Mouse (Mus musculus) testis, postnatal 10 days (tissue): Measurements from ENCODE around the gene Hhat.

Source experiments
- DNase-seq: peaks from one replicate; pipeline ENCODE4 v3.0.0; 2021; ENCODE audit warnings: low spot score

The Hhat gene

DNA sequence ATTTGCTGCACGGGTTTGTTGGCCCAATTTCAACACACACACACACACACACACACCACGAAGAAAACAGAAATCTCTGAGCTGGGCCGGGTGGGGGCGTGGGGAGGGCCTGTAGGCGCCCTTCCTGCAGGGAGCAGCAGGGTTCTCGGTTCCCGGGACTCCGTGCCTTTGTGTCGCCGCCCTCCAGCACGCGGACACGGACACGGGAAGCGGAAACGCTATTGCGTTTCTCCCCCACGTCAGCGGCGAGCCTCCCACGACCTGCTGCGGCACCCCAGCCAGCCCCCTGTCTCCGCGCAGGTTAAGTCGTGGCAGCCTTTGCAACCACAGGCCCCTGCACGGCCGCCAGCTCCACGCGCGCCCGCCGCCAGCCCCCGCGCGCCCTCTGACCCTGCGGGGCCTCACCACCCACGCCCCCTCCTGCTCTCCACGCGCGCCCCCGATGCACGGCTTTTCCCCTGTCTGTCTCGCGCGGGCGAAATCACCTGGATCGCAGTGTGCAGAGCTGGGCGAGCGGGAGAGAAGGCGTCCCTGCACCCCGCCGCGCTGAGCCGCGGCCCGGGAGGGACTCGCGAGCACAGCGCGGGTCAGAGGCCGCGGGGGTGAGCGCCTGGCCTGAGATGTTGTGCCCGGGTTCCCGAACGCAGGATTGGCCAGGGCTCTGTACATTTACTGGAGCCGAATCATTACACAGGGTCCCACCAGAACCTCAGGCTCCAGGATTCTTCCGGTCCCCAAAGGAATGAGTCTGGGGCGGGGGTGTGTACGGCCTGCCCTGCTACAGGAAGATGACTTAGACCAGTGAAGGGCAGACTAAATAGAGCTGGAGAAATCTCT, at the start of gene Hhat:
Hhat (minus strand) TSS at position 729 of the 837 bp plus-strand sequence.
- peak; percentile 80 for DNase-seq

DNA sequence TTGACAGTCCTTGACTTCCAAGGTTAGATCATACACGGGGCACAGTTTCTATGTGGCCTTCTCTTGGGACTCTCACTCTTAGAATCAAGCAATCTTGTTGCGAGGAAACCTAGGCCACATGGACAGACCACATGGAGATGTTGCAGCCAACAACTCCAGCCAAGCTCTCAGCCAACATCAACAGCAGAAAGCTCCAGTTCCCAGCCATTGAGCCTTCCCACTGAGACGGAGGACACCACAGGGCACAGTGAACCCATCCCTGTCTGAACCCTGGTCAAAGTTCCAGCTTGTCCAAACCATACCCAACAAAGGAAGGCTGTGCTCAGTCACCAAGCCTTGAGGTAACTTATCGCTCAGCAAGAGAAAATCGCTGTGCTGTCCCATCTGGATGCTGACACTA, 47.3 kb upstream of the Hhat start:
- DNase-seq, result no peak

DNA sequence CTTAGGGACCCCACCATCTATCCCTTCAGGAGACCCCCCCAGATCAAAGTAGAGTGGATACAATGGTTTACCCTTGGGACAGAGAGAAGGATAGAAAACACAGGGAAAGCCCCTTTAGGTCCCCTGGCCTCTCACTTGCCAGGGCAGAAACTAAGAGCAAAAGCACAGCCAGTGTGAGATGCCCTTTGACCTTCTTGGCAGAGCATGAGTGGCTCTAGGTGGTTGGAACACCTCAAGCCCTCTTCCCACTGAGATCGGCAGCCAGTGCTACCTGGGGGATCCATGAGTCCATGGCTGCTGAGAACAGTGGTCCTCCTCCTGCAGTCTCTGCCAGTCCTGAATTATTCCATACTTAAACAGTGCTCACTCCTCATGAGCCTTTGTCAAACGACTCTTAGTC, 44.8 kb upstream of the Hhat start:
- no peak for DNase-seq

DNA sequence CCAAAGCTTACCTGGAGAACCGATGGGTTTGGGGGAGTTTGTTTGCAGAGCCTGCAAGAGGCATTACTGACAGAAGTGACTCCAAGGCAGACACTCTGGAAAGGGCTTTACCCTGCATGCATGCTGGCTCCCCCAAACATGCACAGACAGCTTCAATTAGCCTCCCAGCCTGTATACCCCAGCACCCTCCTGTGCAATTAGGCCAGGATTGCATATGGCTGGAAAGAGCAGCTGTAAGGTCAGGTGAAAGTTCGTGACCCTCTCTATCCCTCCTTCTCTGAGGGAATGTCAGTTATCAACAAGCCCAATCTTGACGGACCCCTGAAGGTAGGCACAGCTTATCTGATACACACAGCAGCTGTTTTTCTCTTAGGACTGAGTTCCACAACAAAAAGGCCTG, 43.7 kb upstream of the Hhat start:
- no peak for DNase-seq

- no peak for DNase-seq
These were observed 41.7 kb upstream of the Hhat start for GRCm38 (mm10) chr1:192812758-192813157.

- no peak for DNase-seq
These were observed 41.3 kb upstream of the Hhat start for GRCm38 (mm10) chr1:192812290-192812689.

DNA sequence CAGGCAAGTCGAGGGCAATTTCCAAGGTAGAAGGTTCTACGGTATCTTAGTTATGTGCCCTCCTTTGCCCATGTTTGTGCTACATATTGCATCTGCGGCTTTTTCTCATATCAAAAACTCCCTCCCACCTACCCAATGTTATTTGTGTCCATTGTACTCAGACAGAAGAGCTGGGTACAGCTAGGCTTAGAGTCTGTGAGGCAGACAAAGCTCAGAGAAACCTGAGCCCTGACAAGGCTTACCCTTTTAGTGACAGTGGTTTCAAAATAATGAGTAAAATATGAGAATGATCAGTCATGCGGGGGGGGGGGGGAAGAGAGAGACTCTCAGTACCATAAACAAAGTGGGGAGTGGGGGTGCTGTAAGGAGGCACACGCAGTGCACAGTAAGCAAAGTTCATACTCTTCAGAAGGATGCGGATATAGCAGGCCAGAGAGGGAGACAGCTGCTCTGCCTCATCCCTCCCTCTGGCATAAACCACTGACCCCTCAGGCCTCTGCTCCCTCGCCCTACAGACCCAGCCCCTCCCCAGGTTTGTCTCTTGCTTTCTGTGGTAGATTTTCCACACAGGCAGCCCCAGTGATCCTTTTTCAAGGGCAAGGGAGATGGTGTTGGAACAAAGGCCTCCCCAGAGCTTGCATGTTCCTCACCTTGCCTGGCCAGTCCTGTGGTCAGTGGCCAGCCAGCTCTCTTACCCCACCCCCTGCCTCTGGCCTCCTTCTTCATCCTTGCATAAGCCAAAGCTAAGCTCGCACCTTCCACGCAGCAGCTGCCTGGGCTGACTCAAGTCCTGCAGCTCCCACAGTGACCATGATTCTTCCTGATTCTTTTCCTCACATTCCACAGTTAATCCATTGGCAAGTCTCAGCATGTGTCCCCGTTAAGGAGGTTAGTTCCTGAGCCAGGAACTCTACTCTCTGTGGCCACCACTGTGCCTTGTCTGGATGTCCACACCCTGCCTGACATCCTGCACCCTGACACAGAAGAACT, 35.4 kb upstream of the Hhat start:
- DNase-seq, result no peak

DNA sequence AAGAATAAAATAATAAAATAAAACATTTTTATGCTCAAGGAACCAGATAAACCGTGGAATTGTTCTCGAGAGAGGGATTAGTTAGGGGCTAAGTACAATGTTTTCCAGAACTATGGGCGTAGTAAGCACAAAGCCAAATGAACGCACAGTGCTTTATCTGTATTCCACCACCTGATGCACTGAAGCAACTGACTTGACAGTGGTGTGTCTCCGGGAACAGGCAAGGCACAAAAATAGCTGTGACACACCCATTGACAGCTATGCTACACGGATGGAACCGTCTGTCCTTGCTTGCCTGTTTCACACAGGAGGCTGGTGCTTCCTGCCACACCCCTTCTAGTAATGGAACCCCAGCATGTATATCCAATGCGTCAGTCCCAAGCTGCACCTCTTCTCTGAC, 29.3 kb upstream of the Hhat start:
- no peak for DNase-seq

DNA sequence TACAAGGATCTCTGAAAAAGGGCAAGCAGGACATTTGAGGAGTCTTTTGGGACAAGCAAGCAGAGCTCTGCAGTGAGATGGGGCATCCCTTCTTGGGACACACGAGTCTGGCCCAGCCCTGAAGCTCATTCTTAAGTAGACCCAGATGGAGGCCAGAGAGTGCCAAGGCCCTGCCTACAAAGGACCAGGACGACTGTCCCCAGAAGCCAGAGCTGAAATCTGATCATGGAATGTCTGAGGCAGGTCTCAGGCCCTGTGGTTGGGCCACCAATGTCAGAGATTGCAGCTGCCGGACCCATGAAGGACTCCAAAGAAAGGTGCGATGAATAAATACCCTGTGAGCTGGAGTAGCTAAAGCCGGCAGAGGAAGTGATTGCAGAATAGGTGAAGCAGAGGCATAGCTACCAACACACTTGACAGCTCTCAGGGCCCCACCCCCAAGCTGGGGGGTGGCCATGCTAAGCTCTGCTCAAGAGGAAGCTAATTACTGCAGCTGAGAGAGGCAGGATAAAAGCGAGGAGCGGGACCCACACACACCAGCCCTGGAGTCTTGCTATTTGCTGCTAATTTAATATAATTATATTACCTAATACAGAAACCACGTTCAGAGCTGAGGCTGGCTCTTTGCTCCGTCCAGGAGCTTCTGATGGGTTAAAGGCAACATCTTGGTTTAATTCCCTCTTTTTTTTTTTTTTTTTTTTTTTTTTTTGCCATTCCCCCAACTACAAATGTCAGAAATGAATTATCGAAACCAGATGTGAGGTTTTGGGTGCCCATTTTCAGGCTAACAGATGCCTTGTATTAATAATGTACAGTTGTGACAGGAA, 28.4 kb upstream of the Hhat start:
- no peak for DNase-seq

GRCm38 (mm10) chr1:192798212-192799164, 27.5 kb upstream of the Hhat start:
- DNase-seq, result peak; percentile 70

- DNase-seq, result no peak
These were observed 25.9 kb upstream of the Hhat start for GRCm38 (mm10) chr1:192797011-192797274.

DNA sequence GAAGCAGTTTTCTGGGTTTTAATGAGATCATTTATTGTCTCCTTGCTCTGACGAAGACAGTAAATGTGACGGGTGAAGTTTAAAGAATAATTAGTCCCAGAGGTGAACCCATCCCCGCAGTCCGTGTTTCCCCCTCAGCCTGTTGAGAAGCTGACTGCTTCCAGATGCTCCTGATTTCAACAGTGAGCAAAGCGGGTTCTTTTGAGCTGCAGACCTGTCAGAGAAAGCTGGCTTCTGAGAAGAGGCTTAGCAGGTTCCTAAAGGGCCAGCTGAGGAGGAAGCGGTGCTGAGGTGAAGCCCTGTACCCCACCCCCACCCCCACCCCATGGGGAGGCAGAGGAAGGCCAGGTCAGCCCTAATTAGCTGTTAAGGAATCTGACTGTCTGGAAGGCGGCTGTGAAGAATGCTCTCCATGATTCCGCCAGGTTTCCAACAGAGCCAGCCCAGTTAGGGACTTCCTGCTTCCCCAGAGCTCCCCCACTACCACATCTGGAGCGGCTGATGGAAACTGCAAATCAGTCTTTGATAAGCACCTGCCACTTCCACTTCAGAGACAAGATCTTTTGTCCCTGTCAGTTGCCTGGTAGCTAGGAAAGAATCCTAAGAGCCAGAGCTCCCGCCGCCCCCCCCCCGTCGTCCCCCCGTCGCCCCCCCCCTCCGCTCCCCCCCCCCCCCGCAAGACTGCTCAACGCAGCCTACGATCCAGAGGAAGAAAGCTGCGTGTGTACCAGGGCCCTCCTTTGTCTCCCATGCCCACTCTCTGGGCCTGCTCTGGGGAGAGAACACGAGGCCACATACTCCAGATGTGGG, 25.4 kb upstream of the Hhat start:
- no peak for DNase-seq

- DNase-seq, result peak; percentile 63
These were observed 24.1 kb upstream of the Hhat start for GRCm38 (mm10) chr1:192794957-192795745.

DNA sequence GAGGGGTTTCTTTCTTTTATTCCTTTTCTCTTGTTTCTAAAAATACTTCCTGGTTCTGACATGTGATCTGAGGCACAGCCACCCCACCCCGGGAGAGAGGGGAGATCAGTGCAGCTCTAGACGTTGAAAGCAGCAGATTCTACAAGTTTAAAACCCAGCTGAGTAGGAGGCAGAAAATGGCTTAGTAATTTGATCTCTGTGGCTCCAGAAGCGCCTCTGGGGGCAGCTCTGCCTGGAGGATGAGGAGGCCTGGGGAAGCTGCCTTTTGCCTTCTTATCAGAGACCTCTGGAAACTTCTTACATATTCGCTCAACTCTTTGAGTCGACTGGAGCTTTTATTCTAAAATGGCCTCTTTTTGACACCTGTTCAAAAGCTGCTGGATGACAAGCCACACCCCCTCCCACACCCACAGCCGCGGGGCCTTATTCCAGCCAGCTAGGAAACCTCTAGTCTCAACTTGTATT, 20.9 kb upstream of the Hhat start:
- DNase-seq, result no peak

DNA sequence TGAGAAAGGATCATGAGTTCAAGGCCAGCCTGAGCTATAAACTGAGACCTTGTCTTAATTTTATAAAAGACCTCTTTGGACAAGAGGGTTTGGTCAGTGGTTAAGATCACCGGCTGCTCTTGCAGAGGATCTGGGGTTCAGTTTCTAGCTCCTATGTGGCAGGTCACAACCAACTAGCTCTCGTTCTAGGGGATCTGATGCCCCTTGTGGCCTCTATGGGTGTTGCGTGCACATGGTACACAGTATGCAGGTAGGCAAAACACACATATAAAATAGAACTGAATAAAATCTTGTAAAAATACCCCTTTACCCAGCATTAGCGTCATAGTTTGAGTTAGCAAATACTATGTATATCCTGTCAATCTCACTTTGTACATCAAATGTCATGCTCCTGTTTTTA, 19.4 kb upstream of the Hhat start:
- DNase-seq, result peak; percentile 58

- DNase-seq, result no peak
These were observed 18.8 kb upstream of the Hhat start for GRCm38 (mm10) chr1:192789828-192790227.

DNA sequence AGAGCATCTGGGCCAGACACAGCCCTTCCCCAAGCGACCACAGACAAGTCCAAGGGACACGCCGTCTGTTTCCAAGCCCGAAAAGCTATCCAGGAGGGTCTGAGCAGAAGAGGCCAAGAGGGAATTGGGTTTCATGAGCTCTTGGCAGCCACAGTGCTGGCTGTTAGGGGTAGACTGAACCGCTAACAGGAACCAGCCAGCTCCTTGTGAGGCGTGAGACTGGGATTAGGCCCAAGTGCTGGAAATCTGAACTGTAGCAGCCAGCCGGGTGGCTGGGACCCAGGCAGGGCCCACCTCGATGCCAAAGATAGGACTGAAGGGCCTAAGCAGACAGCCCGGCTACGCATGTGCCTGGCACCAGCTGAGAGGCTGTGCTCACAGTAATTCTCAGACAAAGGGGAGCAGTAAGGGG, 18.1 kb upstream of the Hhat start:
- peak; percentile 53 for DNase-seq

GRCm38 (mm10) chr1:192786194-192786593, 15.2 kb upstream of the Hhat start:
- no peak for DNase-seq
